Mouse (Mus musculus) hindbrain, embryonic 12.5 days (tissue): Measurements from ENCODE around the gene Rbms3. TPM values are rescaled to one million over a fixed set of nuclear protein-coding genes. Genes with fewer than 3 reads are reported as not detected.
A peak's percentile ranks its signal among the peaks of the same experiment; 100 is the strongest.

Source experiments
- ATAC-seq: fragments of 200-750 bp; cut with Nextera tagmentation; 2 replicates; pipeline ENCODE4 v1.8.0; 2017; ENCODE audit warnings: moderate TSS enrichment; ENCODE audit not compliant: low FRiP score
- H3K27ac ChIP-seq: fragments of 300-500 bp; sonication (generic); 2 replicates; pipeline ENCODE4 v1.5.1; 2016; ENCODE audit warnings: mild to moderate bottlenecking
- H3K27me3 ChIP-seq: fragments of 300-500 bp; sonication (generic); 2 replicates; pipeline ENCODE4 v1.6.1; 2016; ENCODE audit warnings: mild to moderate bottlenecking
- H3K36me3 ChIP-seq: fragments of 300-500 bp; sonication (generic); 2 replicates; pipeline ENCODE4 v1.6.1; 2016; ENCODE audit warnings: mild to moderate bottlenecking
- H3K4me1 ChIP-seq: fragments of 300-500 bp; sonication (generic); 2 replicates; pipeline ENCODE4 v1.6.1; 2016
- H3K4me2 ChIP-seq: fragments of 300-500 bp; sonication (generic); replicated peaks from 2 replicates; pipeline ENCODE4 v1.6.1; 2016; ENCODE audit warnings: mild to moderate bottlenecking
- H3K4me3 ChIP-seq: fragments of 300-500 bp; sonication (generic); 2 replicates; pipeline ENCODE4 v1.5.1; 2016; ENCODE audit warnings: mild to moderate bottlenecking
- H3K9ac ChIP-seq: fragments of 300-500 bp; sonication (generic); 2 replicates; pipeline ENCODE4 v1.6.1; 2016; ENCODE audit warnings: mild to moderate bottlenecking, moderate library complexity
- H3K9me3 ChIP-seq: fragments of 300-500 bp; sonication (generic); replicated peaks from 2 replicates; pipeline ENCODE4 v1.6.1; 2016; ENCODE audit warnings: mild to moderate bottlenecking
- WGBS: fragments of 180-500 bp; shearing (Covaris S2); methylation state at CpG from one replicate; pipeline ENCODE4 v1.1.7; 2016; 5-methylcytosine and 5-hydroxymethylcytosine counted together
- polyA plus RNA-seq: library from polyadenylated mRNA; unstranded; fragments of >200 nt; fragmentation: Nextera tagmentation; extraction: Ambion mirVana; gene quantifications from 2 replicates; pipeline ENCODE4 v1.2.1, GENCODE M21; 2016

Rbms3 gene
- polyA plus RNA-seq, 1 experiment from 2014 or later: 58.7 TPM

DNA sequence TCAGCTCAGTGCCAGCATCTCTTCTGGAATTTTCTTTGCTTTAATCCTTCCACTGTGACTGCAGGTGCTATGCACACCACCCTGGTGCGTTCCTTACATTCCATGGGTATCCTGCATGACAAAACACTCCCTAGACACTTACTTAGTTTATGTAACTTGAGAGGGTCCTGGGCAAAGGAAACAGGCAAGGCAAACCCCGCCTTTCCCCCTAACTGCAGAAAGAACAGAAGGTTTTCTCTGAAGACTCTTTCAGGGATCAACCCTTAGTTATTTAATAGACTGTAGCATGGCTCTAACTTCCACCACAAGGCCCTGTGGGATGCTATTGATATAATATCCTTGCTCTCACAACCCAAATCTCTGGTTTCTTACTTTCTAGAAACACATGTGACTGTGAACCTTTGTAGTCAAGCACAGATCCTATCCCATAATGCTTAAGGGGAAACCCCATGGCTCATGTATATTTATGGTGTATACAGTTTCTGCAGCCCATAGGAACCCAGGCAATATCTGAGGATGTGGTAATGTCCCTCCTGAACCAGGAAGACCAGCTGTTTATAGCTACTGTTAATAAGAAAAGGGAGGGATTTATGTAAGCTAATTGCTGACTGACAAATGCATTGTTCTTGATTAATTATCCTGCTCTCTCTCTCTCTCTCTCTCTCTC is 557.1 kb downstream of the Rbms3 start:
- no peaks in the 10 kb centered on the region for H3K36me3 ChIP-seq
- H3K27ac ChIP-seq: peak overlapping the region; percentile 67
- H3K27me3 ChIP-seq: no peaks in the 10 kb centered on the region
- 39% methylated on average over 2 of the region's 2 CpGs for WGBS
- peak; percentile 66 for ATAC-seq
- H3K9ac ChIP-seq: no peak overlapping the region
- no peak overlapping the region for H3K4me3 ChIP-seq
- H3K4me1 ChIP-seq: peaks cover 11% of the 10 kb centered on the region
- H3K9me3 ChIP-seq: no peaks in the 10 kb centered on the region
- no peak overlapping the region for H3K4me2 ChIP-seq

DNA sequence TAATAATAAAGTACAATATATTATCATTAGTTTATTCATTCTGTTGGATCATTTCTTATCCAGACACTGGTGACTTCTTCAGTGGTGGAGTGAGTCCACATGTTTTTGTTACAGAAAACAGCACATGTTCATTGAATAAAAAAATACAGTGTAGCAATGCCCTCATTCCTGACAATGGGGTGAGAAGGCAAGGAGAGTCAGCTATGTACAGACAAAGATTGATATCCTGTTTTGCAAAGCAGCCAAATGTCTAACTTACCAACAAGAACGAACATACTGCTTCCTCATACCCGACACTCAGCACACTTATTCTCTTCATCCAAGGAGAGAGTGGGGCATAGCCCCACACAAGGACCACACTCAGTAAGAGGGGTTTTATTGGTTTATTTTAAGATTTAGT is 559.1 kb downstream of the Rbms3 start:
- 82% methylated on average over 2 of the region's 2 CpGs for WGBS
- no peak overlapping the region for H3K4me3 ChIP-seq
- H3K9ac ChIP-seq: no peak overlapping the region
- no peak overlapping the region for H3K4me2 ChIP-seq
- no peak overlapping the region for H3K27ac ChIP-seq
- H3K4me1 ChIP-seq: peaks cover 11% of the 10 kb centered on the region
- no peak for ATAC-seq
- H3K36me3 ChIP-seq: no peaks in the 10 kb centered on the region
- H3K27me3 ChIP-seq: no peaks in the 10 kb centered on the region
- no peaks in the 10 kb centered on the region for H3K9me3 ChIP-seq

DNA sequence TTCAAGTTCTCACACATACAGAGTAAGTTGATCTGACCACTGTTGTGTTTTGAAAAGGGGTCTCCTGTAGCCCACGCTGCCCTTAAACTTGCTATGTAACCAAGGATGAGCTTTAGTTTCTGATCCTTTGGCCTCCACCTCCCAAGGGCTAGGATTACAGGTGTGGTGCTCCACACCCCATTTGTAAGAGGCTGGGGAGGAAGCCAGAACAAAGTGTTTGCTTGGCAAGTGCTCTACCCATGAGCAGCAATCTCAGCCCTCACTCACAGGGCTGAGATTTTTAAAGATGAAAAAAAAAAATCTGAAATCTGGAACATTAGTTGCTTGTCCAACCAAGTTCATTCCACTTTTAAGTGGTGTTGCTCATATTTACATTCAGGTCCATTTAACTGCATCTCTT is 560.5 kb downstream of the Rbms3 start:
- 97% methylated on average over 1 of the region's 1 CpGs for WGBS
- H3K27ac ChIP-seq: no peak overlapping the region
- H3K4me2 ChIP-seq: no peak overlapping the region
- no peak overlapping the region for H3K4me3 ChIP-seq
- H3K27me3 ChIP-seq: no peaks in the 10 kb centered on the region
- H3K9ac ChIP-seq: no peak overlapping the region
- H3K36me3 ChIP-seq: no peaks in the 10 kb centered on the region
- no peaks in the 10 kb centered on the region for H3K9me3 ChIP-seq
- no peak for ATAC-seq
- peaks cover 11% of the 10 kb centered on the region for H3K4me1 ChIP-seq

DNA sequence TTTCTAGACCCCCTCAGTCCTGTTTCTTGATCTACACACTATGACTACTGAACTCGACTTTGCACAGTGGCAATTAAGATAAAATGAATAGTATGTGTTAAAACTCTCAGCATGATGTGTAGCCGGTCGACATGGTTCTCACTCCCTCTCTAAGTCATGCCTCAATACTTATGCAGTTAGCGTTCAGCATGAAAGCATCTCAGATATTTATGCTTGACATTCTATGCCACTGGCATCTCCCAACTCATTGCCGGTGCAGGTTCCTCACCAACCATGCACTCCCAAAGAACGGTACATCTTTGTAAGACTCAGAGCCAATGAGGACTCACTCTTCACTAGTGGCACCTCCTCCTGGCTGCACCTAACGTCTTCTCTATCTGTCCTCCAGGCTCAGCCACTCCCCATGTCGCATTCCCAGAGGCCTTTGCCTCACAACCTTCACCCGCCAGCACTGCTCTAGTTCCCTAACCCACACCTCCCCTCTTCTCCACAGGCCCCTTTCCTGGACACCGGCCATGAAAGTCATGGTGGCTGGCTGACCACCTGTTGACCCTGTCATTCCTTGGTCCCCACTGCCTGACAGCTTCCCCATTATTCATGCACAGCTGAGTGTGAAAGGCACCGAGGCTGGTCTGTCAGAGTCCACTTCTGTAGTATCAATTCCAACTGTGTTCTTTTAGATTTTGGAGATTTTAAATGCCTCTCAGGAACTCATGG is 561.9 kb downstream of the Rbms3 start:
- no peaks in the 10 kb centered on the region for H3K36me3 ChIP-seq
- no peak overlapping the region for H3K4me2 ChIP-seq
- no peaks in the 10 kb centered on the region for H3K27me3 ChIP-seq
- no peak overlapping the region for H3K9ac ChIP-seq
- no peak overlapping the region for H3K4me3 ChIP-seq
- H3K9me3 ChIP-seq: no peaks in the 10 kb centered on the region
- no peak overlapping the region for H3K27ac ChIP-seq
- no peak for ATAC-seq
- 80% methylated on average over 11 of the region's 11 CpGs for WGBS
- H3K4me1 ChIP-seq: peaks cover 4% of the 10 kb centered on the region

DNA sequence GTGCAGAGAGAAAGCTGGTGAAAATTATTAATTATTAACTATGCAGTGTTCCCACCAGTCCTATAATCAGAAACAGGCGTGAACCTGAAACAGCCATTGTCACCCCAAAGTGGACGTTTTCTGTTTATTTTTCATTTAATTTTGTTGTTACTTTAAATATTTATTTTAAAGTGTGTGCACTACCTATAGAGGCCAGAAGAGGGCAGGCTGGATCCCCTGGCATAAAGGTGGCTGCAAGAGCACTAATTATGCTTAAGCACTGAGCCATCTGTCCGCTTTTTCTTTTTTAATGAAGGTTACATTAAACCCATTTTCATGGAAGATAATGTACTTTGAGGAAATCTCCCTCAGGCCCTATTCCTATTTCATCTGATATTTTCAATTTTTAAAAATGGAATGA is 563.2 kb downstream of the Rbms3 start:
- ATAC-seq: no peak
- Histone ChIP-seq H3K27ac (no peak overlapping the region), H3K4me1 (no peaks in the 10 kb centered on the region; the same call in 1 of the 2 replicates), H3K36me3 (no peaks in the 10 kb centered on the region), H3K9me3 (no peaks in the 10 kb centered on the region), H3K4me2 (no peak overlapping the region), H3K27me3 (no peaks in the 10 kb centered on the region), H3K9ac (no peak overlapping the region), H3K4me3 (no peak overlapping the region)
- WGBS: 76% methylated on average over 3 of the region's 3 CpGs

DNA sequence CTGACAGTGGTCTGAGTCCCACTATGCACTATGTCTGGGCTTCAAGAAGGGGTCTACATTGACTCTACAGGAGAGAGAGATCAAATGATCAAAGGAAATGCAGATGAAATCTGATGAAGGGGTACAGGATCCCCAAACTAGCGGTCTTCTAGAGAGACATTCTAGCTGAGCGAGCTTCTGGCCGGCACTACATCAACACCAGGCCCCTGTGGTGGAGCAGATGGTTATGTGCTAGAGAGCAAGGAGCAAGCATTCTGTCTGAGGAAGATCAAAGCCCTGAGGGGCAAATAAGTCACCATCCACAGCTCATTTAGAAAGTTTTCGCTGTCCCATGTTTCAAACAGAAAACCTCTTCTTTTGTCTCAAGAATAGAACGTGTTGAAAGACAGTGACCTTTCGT is 564.1 kb downstream of the Rbms3 start:
- WGBS: 81% methylated on average over 6 of the region's 6 CpGs
- no peak overlapping the region for H3K4me3 ChIP-seq
- H3K4me2 ChIP-seq: no peak overlapping the region
- no peaks in the 10 kb centered on the region for H3K9me3 ChIP-seq
- no peak overlapping the region for H3K27ac ChIP-seq
- no peak overlapping the region for H3K9ac ChIP-seq
- no peaks in the 10 kb centered on the region; the same call in 1 of the 2 replicates for H3K4me1 ChIP-seq
- no peak for ATAC-seq
- H3K36me3 ChIP-seq: no peaks in the 10 kb centered on the region
- no peaks in the 10 kb centered on the region for H3K27me3 ChIP-seq

DNA sequence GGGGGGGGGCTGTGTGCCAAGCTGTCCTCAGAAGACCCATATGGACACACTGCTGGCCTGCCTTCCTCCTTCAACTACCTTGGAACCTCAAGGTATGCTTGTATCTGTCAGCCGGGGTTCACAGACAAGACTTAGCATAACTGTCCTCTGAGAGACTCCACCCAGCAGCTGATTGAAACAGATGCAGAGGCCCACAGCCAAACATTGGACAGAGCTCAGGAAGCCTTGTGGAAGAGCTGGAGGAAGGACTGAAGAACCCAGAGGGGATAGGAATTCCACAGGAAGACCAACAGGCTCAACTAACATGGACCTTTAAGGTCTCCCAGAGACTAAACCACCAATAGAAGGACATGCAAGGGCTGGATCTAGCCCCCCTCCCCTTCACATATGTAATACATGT is 570.1 kb downstream of the Rbms3 start:
- no peaks in the 10 kb centered on the region for H3K36me3 ChIP-seq
- ATAC-seq: no peak
- H3K9ac ChIP-seq: no peak overlapping the region
- no peaks in the 10 kb centered on the region for H3K9me3 ChIP-seq
- WGBS: 93% methylated on average over 1 of the region's 1 CpGs
- H3K27me3 ChIP-seq: no peaks in the 10 kb centered on the region
- H3K4me3 ChIP-seq: no peak overlapping the region
- H3K4me2 ChIP-seq: no peak overlapping the region
- H3K27ac ChIP-seq: no peak overlapping the region
- no peaks in the 10 kb centered on the region for H3K4me1 ChIP-seq

DNA sequence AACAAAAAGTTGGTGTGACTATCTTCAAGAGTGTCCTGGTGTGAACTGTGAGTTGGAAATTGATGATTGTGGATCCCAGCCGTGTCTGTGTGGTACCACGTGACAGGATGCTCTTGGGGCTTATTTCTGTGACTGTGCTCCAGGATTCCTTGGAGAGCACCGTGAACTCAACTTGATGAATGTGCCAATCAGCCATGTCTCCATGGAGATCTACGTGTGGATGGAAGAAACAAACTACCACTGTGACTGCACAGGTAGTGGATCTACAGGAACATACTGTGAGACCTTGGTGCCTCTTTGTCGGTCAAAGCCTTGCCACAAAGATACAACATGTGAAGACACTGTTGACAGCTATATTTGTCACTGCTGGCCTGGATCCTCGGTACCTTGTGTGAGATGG is 570.6 kb downstream of the Rbms3 start:
- ATAC-seq: no peak
- WGBS: 91% methylated on average over 6 of the region's 6 CpGs
- no peaks in the 10 kb centered on the region for H3K36me3 ChIP-seq

DNA sequence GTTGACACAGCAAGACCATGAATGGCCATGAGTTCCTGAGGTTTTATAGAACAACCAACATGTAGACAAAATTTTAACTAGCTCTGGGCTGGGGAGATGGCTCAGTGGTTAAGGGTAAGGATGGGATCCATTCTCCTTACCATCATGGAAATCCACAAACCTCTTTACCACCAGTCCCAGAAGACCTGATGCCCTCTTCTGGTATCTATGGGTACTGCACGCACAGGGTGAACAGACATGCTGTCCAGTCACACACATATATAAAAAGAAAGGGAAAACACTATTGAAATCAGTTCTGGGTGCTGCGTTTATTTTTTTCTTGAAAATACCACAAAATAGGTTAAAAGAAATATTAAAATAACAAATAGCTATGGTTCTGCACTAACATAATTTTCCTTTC is 577.8 kb downstream of the Rbms3 start:
- no peaks in the 10 kb centered on the region for H3K9me3 ChIP-seq
- no peaks in the 10 kb centered on the region for H3K36me3 ChIP-seq
- H3K9ac ChIP-seq: no peak overlapping the region
- H3K4me3 ChIP-seq: no peak overlapping the region
- ATAC-seq: no peak
- WGBS: 96% methylated on average over 2 of the region's 2 CpGs
- H3K4me1 ChIP-seq: no peaks in the 10 kb centered on the region
- H3K4me2 ChIP-seq: no peak overlapping the region
- no peak overlapping the region for H3K27ac ChIP-seq
- no peaks in the 10 kb centered on the region for H3K27me3 ChIP-seq

More for the DNA sequence above, 570.6 kb downstream of the Rbms3 start:
- no peaks in the 10 kb centered on the region for H3K27me3 ChIP-seq
- no peaks in the 10 kb centered on the region for H3K4me1 ChIP-seq
- no peaks in the 10 kb centered on the region for H3K9me3 ChIP-seq
- H3K9ac ChIP-seq: no peak overlapping the region
- H3K27ac ChIP-seq: no peak overlapping the region
- no peak overlapping the region for H3K4me2 ChIP-seq
- H3K4me3 ChIP-seq: no peak overlapping the region

DNA sequence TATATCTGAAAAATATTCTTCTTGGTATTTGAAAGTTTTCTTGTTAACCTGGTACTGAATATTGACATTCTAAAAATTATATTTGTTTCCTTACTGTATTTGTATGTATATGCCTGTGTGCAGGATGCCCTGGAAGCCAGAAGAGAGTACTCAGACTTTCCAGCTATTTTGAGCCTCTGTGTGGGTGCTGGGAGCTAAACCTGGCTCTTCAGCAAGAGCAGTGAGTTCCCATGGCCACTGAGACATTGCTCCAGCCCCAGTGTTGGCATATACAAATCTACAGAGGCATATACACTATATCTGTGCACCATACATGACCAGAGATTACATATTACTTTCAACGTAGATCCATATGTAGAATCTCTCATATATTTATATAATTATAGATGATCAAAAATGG is 581.1 kb downstream of the Rbms3 start:
- Histone ChIP-seq H3K9me3 (no peaks in the 10 kb centered on the region), H3K4me3 (no peak overlapping the region), H3K4me1 (no peaks in the 10 kb centered on the region), H3K36me3 (no peaks in the 10 kb centered on the region), H3K27ac (no peak overlapping the region), H3K9ac (no peak overlapping the region), H3K4me2 (no peak overlapping the region), H3K27me3 (no peaks in the 10 kb centered on the region)
- 97% methylated on average over 1 of the region's 1 CpGs for WGBS
- no peak for ATAC-seq

DNA sequence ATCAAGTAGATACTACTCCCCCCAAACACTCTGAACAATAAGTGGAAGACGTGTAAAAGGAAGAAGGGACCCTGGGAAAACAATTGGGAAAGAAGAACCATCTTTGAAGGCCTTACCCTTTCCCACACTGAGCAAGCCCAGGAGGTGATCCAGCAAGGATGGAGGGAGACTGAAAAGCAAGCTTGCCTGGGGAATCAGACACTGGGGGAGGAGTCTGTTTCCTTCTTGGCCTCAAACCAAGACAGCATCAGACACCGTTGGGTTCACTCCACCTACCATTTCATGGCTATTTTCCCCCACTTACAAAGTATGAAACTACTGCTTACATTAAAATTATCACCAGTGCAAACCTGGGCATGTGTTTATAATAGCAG is 587.7 kb downstream of the Rbms3 start:
- no peak overlapping the region for H3K4me3 ChIP-seq
- no peak for ATAC-seq
- no peak overlapping the region for H3K4me2 ChIP-seq
- no peak overlapping the region for H3K9ac ChIP-seq
- no peaks in the 10 kb centered on the region for H3K27me3 ChIP-seq
- no peaks in the 10 kb centered on the region for H3K36me3 ChIP-seq
- WGBS: 59% methylated on average over 2 of the region's 2 CpGs
- no peaks in the 10 kb centered on the region for H3K9me3 ChIP-seq
- no peaks in the 10 kb centered on the region for H3K4me1 ChIP-seq
- no peak overlapping the region for H3K27ac ChIP-seq

DNA sequence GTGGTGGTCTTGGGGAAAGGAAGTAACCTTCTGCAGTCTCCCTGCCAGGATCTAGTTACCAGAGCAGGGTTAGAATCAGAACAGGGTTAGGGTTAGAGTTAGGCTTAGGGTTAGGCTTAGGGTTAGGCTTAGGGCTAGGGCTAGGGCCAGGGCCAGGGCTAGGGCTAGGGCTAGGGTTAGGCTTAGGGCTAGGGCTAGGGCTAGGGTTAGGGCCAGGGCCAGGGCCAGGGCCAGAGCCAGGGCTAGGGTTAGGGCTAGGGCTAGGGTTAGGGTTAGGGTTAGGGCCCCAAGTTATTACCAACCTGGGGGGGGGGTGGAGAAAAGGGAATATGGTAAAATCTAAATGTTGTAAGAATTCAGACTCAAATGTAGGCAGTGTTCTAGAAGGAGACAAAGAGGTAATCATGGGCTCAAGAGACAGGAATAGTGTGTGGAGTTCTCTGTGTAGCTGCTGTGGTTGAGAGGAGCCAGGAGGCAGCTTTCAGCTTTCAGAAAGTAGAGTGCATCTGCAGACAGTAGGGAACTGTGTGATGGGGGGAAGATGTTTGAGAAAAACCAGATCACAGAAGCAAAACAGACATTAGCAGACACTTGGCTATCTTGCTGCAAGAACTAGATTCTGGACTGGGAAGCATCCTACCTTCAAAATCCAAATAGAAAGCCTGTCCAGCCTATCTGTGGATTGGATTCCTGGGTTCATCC is 588.3 kb downstream of the Rbms3 start:
- ATAC-seq: no peak
- H3K36me3 ChIP-seq: no peaks in the 10 kb centered on the region
- H3K9me3 ChIP-seq: no peaks in the 10 kb centered on the region
- H3K4me2 ChIP-seq: no peak overlapping the region
- no peaks in the 10 kb centered on the region for H3K4me1 ChIP-seq
- no peak overlapping the region for H3K4me3 ChIP-seq
- H3K27ac ChIP-seq: no peak overlapping the region
- no peak overlapping the region for H3K9ac ChIP-seq
- no peaks in the 10 kb centered on the region for H3K27me3 ChIP-seq
